Mouse (Mus musculus): Measurements from ENCODE around the gene Rae1. TPM values are rescaled to one million over a fixed set of nuclear protein-coding genes. Genes with fewer than 3 reads are reported as not detected.

Rae1 gene
- 91.4 and 93.1 TPM in 2 replicates for polyA plus RNA-seq (2015; fragmentation: Nextera tagmentation; extraction: Ambion mirVana)

DNA sequence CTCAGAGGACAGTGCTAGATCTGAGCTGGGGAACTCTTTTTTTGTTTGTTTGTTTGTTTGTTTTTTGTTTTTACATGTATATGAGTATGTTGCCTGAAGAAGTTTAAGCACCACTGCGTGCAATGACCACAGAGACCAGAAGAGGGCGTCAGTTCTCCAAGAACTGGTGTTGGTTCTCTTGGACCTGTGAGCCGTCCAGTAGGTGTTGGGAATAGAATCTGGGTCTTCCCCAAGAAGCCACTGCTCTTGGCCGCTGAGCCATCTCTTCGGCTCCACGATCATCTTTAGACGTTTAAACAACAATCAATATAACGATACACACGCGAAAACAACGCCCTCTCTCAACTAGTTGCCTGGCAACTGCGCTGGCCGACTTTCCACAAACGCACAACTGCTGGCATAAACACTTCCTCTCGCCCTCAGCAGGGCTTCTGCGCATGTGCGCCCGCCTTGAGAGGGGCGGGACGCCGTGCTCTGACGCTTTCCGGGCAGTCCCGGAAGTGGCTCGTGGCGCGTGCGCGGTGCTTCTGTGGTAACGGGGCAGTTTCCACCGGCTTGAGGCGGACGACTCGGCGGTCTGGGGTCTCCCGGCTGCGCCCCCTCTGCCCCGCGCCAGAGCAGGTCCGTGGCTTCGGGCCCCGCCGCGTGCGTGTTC lies at the start of gene Rae1:
Gene Rae1 (plus strand): TSS at position 488 of the 655 bp plus-strand sequence.

DNA sequence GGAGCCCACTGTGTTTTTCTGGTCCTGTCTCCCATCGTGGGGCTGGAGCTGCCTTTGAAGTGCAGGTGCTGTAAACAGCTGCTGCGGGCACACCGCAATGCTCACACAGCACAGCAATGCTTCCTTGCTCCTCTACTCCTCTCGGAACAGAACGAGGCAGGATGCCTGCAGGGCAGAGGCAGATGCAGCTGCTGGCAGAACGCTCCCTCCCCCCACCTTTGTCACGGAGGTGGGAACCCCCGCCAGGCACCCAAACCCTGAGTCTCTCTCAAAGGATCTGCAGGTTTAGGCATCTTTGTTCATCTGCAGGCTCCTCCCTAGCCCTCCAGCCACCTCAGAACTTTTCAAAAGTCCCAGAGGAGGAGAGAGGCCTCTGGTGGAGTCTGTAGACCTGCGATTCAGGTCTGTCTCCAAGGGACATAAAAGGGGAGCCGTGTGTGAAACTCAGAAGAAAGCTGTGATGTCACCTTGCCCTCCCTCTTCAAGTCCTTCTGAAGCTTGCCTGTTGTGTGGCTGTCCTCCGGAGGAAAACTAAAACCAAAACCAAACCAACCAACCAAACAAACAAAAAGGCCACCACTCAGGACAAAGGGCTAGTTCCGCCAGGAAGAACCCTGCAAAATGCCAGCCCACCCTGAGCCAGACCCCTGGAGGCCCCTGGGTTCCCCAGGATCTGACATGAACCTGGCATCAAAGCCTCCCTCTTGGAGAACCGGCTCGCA lies 22.3 kb upstream of the Rae1 start, which contains the start of gene Spo11:
Gene Spo11 (plus strand): TSS at position 292 of the 722 bp plus-strand sequence.

DNA sequence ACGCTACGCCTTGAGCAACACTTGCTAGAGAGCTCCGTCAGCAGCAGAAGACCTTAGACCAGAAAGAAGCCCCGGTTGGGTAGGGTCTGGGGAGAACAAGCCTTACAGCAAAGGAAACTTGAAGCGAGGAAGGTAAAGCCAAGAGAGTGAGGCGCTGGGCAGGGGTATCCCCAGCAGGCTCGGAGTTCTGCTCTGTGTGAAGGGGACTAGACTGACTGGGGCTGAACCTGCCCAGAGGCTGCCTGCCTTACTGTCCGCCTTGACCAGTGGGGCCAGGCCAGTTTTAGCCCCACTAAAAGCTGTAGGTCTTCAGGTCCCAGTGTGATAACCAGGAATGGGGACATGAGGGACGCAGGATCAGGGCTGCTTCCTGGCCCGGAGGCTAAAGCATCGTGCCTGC lies 20.5 kb downstream of the Rae1 start, which contains the start of gene Rbm38:
Gene Rbm38 (plus strand): TSS at position 69 of the 400 bp plus-strand sequence.

Other genes with a start within 250 kb of the Rae1 start
- 0.19 and 0.47 TPM in 2 replicates for gene Bmp7, start 59.8 kb upstream of the Rae1 start, polyA plus RNA-seq (2015; fragmentation: Nextera tagmentation; extraction: Ambion mirVana)
- gene Spo11, start 22.4 kb upstream of the Rae1 start, polyA plus RNA-seq (2015; fragmentation: Nextera tagmentation; extraction: Ambion mirVana), result 0.10 and 0.28 TPM in 2 replicates
- gene Rbm38, start 20.4 kb downstream of the Rae1 start, polyA plus RNA-seq (2015; fragmentation: Nextera tagmentation; extraction: Ambion mirVana), result 225 and 250 TPM in 2 replicates
- 0.06 and 0.07 TPM in 2 replicates for gene Ctcfl, start 119.4 kb downstream of the Rae1 start, polyA plus RNA-seq (2015; fragmentation: Nextera tagmentation; extraction: Ambion mirVana)
- 0.08 and 0.13 TPM in 2 replicates for gene Pck1, start 152.9 kb downstream of the Rae1 start, polyA plus RNA-seq (2015; fragmentation: Nextera tagmentation; extraction: Ambion mirVana)
- gene Zbp1, start 218.8 kb downstream of the Rae1 start, polyA plus RNA-seq (2015; fragmentation: Nextera tagmentation; extraction: Ambion mirVana), result 2.9 and 6.3 TPM in 2 replicates

Data from spleen, postnatal 0 days (tissue).